Mouse (Mus musculus) ES-Bruce4 (cell line): Measurements from ENCODE around the gene Uox.

ENCODE experiments used
- CTCF ChIP-seq: IDR thresholded peaks from one replicate; pipeline ENCODE4 v1.8.1; 2011; ENCODE audit warnings: low read depth, low read length
- POLR2A ChIP-seq: IDR thresholded peaks from one replicate; pipeline ENCODE4 v1.8.1; 2011; ENCODE audit warnings: low read length; ENCODE audit not compliant: insufficient read depth

DNA sequence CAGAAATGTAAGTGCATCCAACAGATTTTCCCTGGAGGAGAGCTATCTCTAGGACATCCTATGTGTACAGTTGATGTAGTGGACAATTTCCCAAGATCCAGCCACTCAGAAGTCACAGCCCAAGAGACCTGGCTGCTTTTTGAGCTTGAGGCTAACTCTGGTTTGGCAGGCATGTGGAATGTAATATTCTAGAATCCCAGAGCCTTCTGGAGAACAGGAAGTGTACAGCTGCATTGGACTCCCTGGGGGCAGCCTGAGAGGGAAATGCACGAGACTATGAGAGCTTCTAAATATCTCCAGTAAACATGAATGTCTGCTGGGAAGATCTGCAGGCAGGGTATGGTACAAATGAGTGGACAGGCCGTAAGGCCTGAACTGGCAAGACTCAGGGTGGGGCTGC lies 100.9 kb downstream of the Uox start:
- TF ChIP-seq CTCF: no peak
- TF ChIP-seq POLR2A: no peak
